Mouse (Mus musculus) megakaryocyte, embryonic 14.5 days (primary cell): ENCODE results near the gene Tmem253.

Source experiments
- FLI1 ChIP-seq: IDR thresholded peaks from 2 replicates; pipeline ENCODE4 v1.6.1; 2012; ENCODE audit warnings: low read length, inconsistent platforms, mixed read lengths
- GATA1 ChIP-seq: IDR thresholded peaks from 3 replicates; pipeline ENCODE4 v1.6.1; 2012; ENCODE audit warnings: mixed read lengths, low read length, inconsistent platforms, borderline replicate concordance

DNA sequence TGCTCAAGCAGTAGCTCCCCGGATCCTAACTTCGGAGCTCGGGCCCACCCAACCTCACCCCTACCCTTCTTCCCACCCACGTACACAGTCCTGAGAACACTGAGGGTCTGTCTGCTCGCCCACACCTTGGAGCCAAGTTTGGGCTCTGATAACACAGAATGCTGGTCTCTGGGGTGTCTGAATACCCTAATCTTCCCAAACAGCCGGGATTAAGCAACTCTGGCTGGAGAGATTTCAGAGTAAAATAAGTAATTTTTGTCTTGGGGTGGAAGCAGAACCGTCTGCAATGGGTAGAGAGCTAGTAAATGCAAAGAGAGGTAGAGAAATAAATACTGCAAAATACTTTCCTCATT, 29.3 kb upstream of the Tmem253 start:
- TF ChIP-seq GATA1, result no peak
- no peak for TF ChIP-seq FLI1
